Mouse (Mus musculus) gastrocnemius, adult 8-10 months (tissue): ENCODE results near the gene Cabp7. TPM values are rescaled to one million over a fixed set of nuclear protein-coding genes. Genes with fewer than 3 reads are reported as not detected.

Experiments used
- DNase-seq, 2 experiments: peaks; one replicate each; pipeline ENCODE4 v3.0.0; 2022; ENCODE audit warnings: low spot score in 2 of 2
- total RNA-seq, 4 experiments: library from RNA; stranded (reverse); gene quantifications; 2 replicates each; pipeline ENCODE4 v1.2.4; 2022

Cabp7 gene
- total RNA-seq: under 1 TPM in 2 of 4 experiments, not detected in 2; 0.10 to 0.12 TPM

GRCm38 (mm10) chr11:4746733-4747132 lies at the start of gene Cabp7:
Cabp7 (minus strand) TSS chr11:4746778.
- DNase-seq: no peak

- no peak for DNase-seq
Observed at GRCm38 (mm10) chr11:4793006-4793405, 46.4 kb upstream of the Cabp7 start.

DNA sequence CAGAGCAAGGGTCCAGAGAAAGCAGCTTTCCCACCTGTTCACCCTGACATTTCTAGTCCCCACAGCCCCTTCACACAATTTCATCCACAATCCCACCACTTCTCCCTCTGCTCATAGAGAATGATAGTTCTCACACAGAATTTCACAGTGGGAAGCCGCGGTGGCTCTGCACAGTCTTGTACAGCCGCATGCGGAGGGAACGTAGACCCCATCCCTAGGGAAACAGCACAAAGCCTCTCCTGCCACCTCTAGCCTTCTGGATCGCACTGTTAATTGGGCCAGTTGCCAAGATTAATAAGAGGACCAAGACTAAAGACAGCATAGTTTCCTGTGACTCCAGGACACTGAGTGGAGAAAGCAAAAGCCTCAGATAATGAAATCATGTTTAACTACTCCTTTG lies 45.0 kb upstream of the Cabp7 start:
- DNase-seq: no peak

GRCm38 (mm10) chr11:4789691-4790090 lies 43.1 kb upstream of the Cabp7 start:
- no peak for DNase-seq

- DNase-seq: no peak
Observed at GRCm38 (mm10) chr11:4784629-4785142, 38.1 kb upstream of the Cabp7 start.

GRCm38 (mm10) chr11:4783116-4783515 lies 36.5 kb upstream of the Cabp7 start:
- DNase-seq: no peak

- DNase-seq: no peak
Observed at GRCm38 (mm10) chr11:4780927-4781326, 34.3 kb upstream of the Cabp7 start.

DNA sequence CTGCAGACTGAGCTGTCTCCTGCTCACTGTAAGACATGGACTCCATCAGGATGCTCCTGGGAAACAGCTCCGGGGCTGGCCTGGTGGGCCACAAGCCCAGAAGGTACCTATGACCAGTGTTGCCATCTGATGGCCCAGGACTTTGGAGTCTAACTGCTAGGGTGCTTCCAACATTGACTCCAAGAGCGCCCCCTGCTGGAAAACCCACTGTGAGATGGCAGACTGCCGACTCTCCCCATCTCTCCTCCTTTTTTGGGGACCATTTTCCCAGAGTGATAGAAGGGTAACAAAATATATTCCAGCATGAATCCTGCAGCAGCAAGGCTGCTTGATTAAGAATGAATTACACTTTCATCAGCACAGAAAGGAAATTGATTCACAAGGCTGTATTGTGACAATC lies 26.3 kb upstream of the Cabp7 start:
- peak in 1 of 2 experiments; percentile 32 for DNase-seq

DNA sequence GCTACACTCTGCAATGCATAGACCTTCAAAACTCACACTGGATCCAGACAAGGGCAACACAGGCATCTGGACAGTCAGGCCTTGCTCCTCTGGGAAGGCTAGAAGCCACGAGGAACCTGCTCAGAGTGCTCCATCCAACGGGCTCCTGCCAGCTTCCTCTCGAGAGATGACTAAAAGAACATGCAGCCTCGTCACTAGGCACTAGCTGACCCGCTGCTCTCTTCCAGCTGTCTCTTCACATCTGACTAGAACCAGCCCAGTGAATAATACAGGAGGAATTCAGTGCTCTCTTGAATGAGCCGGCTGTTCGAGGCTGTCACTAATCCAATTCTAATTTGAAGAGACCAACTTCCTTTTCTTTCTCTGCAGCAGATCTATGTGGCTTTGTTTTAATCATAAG lies 25.2 kb upstream of the Cabp7 start:
- no peak for DNase-seq

- DNase-seq: peak in 1 of 2 experiments; percentile 50
Observed at GRCm38 (mm10) chr11:4769881-4770280, 23.3 kb upstream of the Cabp7 start.

DNA sequence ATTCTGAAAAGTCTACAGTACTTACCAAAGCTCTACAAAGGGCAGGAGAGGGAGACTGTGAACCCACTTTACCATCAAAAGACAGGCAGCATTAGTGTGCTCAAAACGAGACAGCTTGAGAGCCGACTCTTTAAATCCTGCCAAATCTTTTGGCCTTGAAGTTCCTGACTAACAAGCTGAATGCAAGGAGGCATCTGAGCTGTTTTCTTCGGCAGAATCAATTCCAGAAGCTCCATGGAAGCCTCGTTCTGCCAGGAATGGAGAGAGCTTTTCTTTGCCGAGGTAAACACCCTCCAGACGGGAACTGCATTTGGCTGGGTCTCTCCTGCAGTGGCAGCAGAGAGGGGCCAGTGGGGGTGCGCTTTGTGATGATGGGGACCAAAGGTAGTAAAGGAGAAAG lies 22.7 kb upstream of the Cabp7 start:
- DNase-seq: no peak

GRCm38 (mm10) chr11:4768399-4768798 lies 21.8 kb upstream of the Cabp7 start:
- peak in 1 of 2 experiments; percentile 25 for DNase-seq

DNA sequence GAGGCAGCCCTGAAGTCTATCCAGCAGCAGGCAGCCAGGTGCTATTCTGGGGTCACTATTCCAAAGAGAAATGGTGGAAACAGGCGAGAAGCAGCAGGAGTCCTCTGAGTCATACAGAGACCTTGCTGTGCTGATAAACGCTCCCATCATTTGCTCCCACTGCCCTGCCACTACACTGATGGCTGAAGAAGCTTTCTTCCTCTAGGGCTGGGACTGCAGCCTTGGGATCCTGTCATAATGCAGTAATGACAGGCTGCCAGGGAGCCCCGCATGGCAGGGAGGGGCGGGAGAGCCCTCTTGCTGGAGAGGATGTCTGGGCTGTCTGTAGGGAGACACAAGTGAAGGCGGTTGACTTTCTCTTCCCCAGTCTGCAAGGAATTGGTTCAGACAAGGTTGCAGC lies 17.9 kb upstream of the Cabp7 start:
- no peak for DNase-seq

- no peak for DNase-seq
Observed at GRCm38 (mm10) chr11:4763631-4764030, 17.1 kb upstream of the Cabp7 start.

- DNase-seq: no peak
Observed at GRCm38 (mm10) chr11:4762511-4762910, 15.9 kb upstream of the Cabp7 start.

- DNase-seq: no peak
Observed at GRCm38 (mm10) chr11:4761991-4762390, 15.4 kb upstream of the Cabp7 start.

- no peak for DNase-seq
Observed at GRCm38 (mm10) chr11:4760438-4760837, 13.9 kb upstream of the Cabp7 start.

GRCm38 (mm10) chr11:4757789-4758158 lies 11.2 kb upstream of the Cabp7 start:
- DNase-seq: no peak

GRCm38 (mm10) chr11:4756984-4757788 lies 10.6 kb upstream of the Cabp7 start:
- no peak for DNase-seq

DNA sequence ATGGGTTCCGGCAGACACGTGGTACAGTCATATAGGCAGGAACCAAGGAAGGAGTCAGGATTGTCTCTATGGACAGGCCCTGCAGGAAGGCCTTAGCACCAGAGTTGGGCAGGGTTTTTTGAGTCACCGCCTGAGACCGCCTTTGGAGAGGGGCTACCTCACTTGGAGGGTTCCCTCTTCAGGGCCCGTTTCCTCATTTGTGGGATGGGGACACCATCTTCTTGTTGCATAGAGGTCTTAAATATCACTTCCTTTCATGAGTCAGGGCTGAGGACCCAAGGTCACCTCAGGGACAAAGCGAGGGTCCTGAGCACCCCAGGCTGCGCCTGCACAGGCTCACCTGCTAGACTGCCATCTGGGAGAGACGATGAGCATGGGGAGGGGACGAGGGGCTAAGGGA lies 9.9 kb upstream of the Cabp7 start:
- DNase-seq: no peak

- DNase-seq: no peak
Observed at GRCm38 (mm10) chr11:4754867-4755266, 8.3 kb upstream of the Cabp7 start.

GRCm38 (mm10) chr11:4754036-4754435 lies 7.5 kb upstream of the Cabp7 start:
- no peak for DNase-seq

- no peak for DNase-seq
Observed at GRCm38 (mm10) chr11:4752836-4753235, 6.3 kb upstream of the Cabp7 start.
